Mouse (Mus musculus) heart, embryonic 13.5 days (tissue): ENCODE results near the gene Panx2. TPM values are rescaled to one million over a fixed set of nuclear protein-coding genes. Genes with fewer than 3 reads are reported as not detected.

Experiments used
- ATAC-seq: fragments of 200-750 bp; cut with Nextera tagmentation; 2 replicates; pipeline ENCODE4 v1.8.0; 2017; ENCODE audit warnings: moderate TSS enrichment; ENCODE audit not compliant: insufficient number of reproducible peaks, low FRiP score, low TSS enrichment; ENCODE audit errors: extremely low read depth
- H3K27ac ChIP-seq: fragments of 300-500 bp; sonication (generic); replicated peaks from 2 replicates; pipeline ENCODE4 v1.5.1; 2015; ENCODE audit warnings: moderate library complexity, mild to moderate bottlenecking, inconsistent platforms
- H3K27me3 ChIP-seq: fragments of 300-500 bp; sonication (generic); replicated peaks from 2 replicates; pipeline ENCODE4 v1.6.1; 2015; ENCODE audit warnings: mild to moderate bottlenecking, inconsistent platforms
- H3K36me3 ChIP-seq: fragments of 300-500 bp; sonication (generic); 2 replicates; pipeline ENCODE4 v1.6.1; 2015; ENCODE audit warnings: mild to moderate bottlenecking, inconsistent platforms
- H3K4me1 ChIP-seq: fragments of 300-500 bp; sonication (generic); 2 replicates; pipeline ENCODE4 v1.6.1; 2015; ENCODE audit warnings: inconsistent platforms
- H3K4me2 ChIP-seq: fragments of 300-500 bp; sonication (generic); 2 replicates; pipeline ENCODE4 v1.6.1; 2015; ENCODE audit warnings: inconsistent platforms, mild to moderate bottlenecking, moderate library complexity
- H3K4me3 ChIP-seq: fragments of 300-500 bp; sonication (generic); 2 replicates; pipeline ENCODE4 v1.5.1; 2015; ENCODE audit warnings: moderate library complexity, mild to moderate bottlenecking, inconsistent platforms
- H3K9ac ChIP-seq: fragments of 300-500 bp; sonication (generic); 2 replicates; pipeline ENCODE4 v1.6.1; 2015; ENCODE audit warnings: inconsistent platforms, mild to moderate bottlenecking, moderate library complexity
- H3K9me3 ChIP-seq: fragments of 300-500 bp; sonication (generic); 2 replicates; pipeline ENCODE4 v1.6.1; 2016; ENCODE audit warnings: inconsistent platforms
- WGBS: fragments of 180-500 bp; shearing (Covaris S2); methylation state at CpG from one replicate; pipeline ENCODE4 v1.1.7; 2015; ENCODE audit warnings: mixed read lengths; 5-methylcytosine and 5-hydroxymethylcytosine counted together
- polyA plus RNA-seq: library from polyadenylated mRNA; unstranded; fragments of >200 nt; fragmentation: Nextera tagmentation; extraction: Ambion mirVana; gene quantifications from 2 replicates; pipeline ENCODE4 v1.2.1, GENCODE M21; 2015

The Panx2 gene
- polyA plus RNA-seq, 1 experiment from 2014 or later: 2.1 TPM

- 74% methylated on average over 6 of the region's 6 CpGs for WGBS
- peaks cover 20% of the 10 kb centered on the region for H3K4me1 ChIP-seq
- peaks cover 96% of the 10 kb centered on the region for H3K27me3 ChIP-seq
- H3K9ac ChIP-seq: no peak overlapping the region
- H3K27ac ChIP-seq: no peak overlapping the region
- no peaks in the 10 kb centered on the region for H3K9me3 ChIP-seq
- no peak for ATAC-seq
- no peaks in the 10 kb centered on the region for H3K36me3 ChIP-seq
- H3K4me3 ChIP-seq: no peak overlapping the region
- H3K4me2 ChIP-seq: no peak overlapping the region
Observed at GRCm38 (mm10) chr15:89061761-89062517, 2.4 kb downstream of the Panx2 start.

DNA sequence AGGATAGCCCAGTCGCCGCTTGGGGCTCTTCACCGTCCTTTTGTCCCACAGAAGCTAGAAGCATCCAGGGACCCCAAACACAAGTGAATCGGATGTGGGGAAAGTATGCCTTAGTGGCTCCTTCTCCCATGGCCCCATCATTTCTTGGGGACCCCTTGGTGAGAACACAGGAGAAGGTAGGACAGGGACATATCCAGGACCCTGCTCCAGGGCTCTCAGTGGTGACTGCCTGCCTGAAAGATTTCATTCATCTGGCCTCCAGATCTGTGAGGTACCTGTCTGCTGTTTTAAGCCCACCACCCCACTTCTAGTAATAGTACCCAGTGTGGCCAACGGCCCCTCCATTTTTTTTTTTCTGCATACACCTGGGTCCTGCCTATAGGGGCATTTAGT is 3.0 kb downstream of the Panx2 start:
- Histone ChIP-seq H3K27me3 (peaks cover 97% of the 10 kb centered on the region), H3K27ac (no peak overlapping the region), H3K36me3 (no peaks in the 10 kb centered on the region), H3K4me2 (no peak overlapping the region), H3K4me1 (peaks cover 24% of the 10 kb centered on the region), H3K9ac (no peak overlapping the region), H3K9me3 (no peaks in the 10 kb centered on the region), H3K4me3 (no peak overlapping the region)
- WGBS: 78% methylated on average over 5 of the region's 5 CpGs
- no peak for ATAC-seq

GRCm38 (mm10) chr15:89063001-89063400 is 3.5 kb downstream of the Panx2 start:
- H3K9me3 ChIP-seq: no peaks in the 10 kb centered on the region
- H3K27me3 ChIP-seq: peaks cover 97% of the 10 kb centered on the region
- no peak overlapping the region for H3K27ac ChIP-seq
- H3K4me1 ChIP-seq: peaks cover 29% of the 10 kb centered on the region
- H3K36me3 ChIP-seq: no peaks in the 10 kb centered on the region
- no peak for ATAC-seq
- no peak overlapping the region for H3K4me3 ChIP-seq
- H3K4me2 ChIP-seq: no peak overlapping the region
- 72% methylated on average over 7 of the region's 7 CpGs for WGBS
- H3K9ac ChIP-seq: no peak overlapping the region

DNA sequence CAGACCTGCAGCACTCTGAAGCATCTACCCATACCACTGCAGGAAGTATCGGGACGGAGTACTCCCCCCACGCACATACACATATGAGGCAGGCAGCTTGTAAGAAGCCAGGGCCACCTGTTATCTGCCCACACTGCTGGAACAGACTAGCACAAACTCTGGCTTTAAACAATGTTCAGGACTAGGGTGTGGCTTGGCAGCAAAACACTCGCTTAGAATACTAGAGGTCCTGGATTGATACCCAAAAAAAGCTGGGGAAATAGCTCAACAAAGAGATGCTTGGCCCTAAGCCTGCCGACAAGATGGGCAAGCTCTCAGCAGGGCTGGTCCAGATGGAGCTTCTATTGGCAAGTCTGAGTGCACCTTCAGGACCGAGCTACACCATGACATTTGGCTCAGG is 4.0 kb downstream of the Panx2 start:
- Histone ChIP-seq H3K27me3 (peaks cover 97% of the 10 kb centered on the region), H3K9me3 (no peaks in the 10 kb centered on the region), H3K36me3 (no peaks in the 10 kb centered on the region), H3K27ac (no peak overlapping the region), H3K4me1 (peaks cover 31% of the 10 kb centered on the region), H3K4me2 (no peak overlapping the region), H3K9ac (no peak overlapping the region), H3K4me3 (no peak overlapping the region)
- no peak for ATAC-seq
- WGBS: 76% methylated on average over 6 of the region's 6 CpGs

- WGBS: 87% methylated on average over 5 of the region's 5 CpGs
- no peak overlapping the region for H3K4me2 ChIP-seq
- peaks cover 99% of the 10 kb centered on the region for H3K27me3 ChIP-seq
- ATAC-seq: no peak
- no peak overlapping the region for H3K4me3 ChIP-seq
- no peaks in the 10 kb centered on the region for H3K36me3 ChIP-seq
- H3K9ac ChIP-seq: no peak overlapping the region
- no peak overlapping the region for H3K27ac ChIP-seq
- no peaks in the 10 kb centered on the region for H3K9me3 ChIP-seq
- H3K4me1 ChIP-seq: peaks cover 27% of the 10 kb centered on the region
Observed at GRCm38 (mm10) chr15:89064891-89065290, 5.4 kb downstream of the Panx2 start.

GRCm38 (mm10) chr15:89067609-89068008 is 8.1 kb downstream of the Panx2 start:
- WGBS: 26% methylated on average over 35 of the region's 35 CpGs
- peak overlapping the region; percentile 50 for H3K9ac ChIP-seq
- ATAC-seq: no peak
- no peaks in the 10 kb centered on the region for H3K9me3 ChIP-seq
- peak overlapping the region; percentile 56 for H3K4me2 ChIP-seq
- H3K4me3 ChIP-seq: peak overlapping the region; percentile 30
- H3K27ac ChIP-seq: no peak overlapping the region
- no peaks in the 10 kb centered on the region for H3K36me3 ChIP-seq
- H3K27me3 ChIP-seq: peaks cover 84% of the 10 kb centered on the region
- peaks cover 24% of the 10 kb centered on the region for H3K4me1 ChIP-seq

- ATAC-seq: no peak
- peak overlapping the region; percentile 30 for H3K4me3 ChIP-seq
- no peaks in the 10 kb centered on the region for H3K9me3 ChIP-seq
- peaks cover 78% of the 10 kb centered on the region for H3K27me3 ChIP-seq
- peak overlapping the region; percentile 56 for H3K4me2 ChIP-seq
- WGBS: 27% methylated on average over 26 of the region's 26 CpGs
- no peaks in the 10 kb centered on the region for H3K36me3 ChIP-seq
- H3K4me1 ChIP-seq: peaks cover 30% of the 10 kb centered on the region
- no peak overlapping the region for H3K9ac ChIP-seq
- no peak overlapping the region for H3K27ac ChIP-seq
Observed at GRCm38 (mm10) chr15:89068226-89068625, 8.7 kb downstream of the Panx2 start.

DNA sequence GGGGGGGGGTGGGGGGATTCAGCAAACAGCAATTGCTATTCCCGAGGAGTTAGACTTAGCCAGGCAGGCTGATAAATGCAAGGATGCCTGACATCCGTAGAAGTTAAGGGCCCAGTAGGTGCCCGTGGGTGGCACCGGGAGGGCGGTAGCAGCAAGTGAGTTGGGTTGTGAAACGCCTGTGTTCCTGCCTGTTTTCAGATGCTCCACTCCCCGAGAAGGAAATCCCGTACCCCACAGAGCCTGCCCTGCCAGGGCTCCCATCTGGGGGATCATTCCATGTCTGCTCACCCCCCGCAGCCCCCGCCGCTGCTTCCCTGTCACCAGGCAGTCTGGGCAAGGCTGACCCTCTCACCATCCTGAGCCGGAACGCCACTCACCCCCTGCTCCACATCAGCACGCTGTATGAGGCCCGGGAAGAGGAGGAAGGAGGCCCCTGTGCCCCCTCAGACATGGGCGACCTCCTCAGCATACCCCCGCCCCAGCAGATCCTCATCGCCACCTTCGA is 9.9 kb downstream of the Panx2 start:
- no peaks in the 10 kb centered on the region for H3K36me3 ChIP-seq
- H3K27me3 ChIP-seq: peaks cover 66% of the 10 kb centered on the region
- H3K4me2 ChIP-seq: no peak overlapping the region
- H3K4me3 ChIP-seq: no peak overlapping the region
- H3K9me3 ChIP-seq: no peaks in the 10 kb centered on the region
- WGBS: 70% methylated on average over 19 of the region's 19 CpGs
- H3K9ac ChIP-seq: no peak overlapping the region
- H3K27ac ChIP-seq: no peak overlapping the region
- no peak for ATAC-seq
- peaks cover 42% of the 10 kb centered on the region for H3K4me1 ChIP-seq

- no peak overlapping the region for H3K4me2 ChIP-seq
- H3K9ac ChIP-seq: no peak overlapping the region
- 71% methylated on average over 24 of the region's 24 CpGs for WGBS
- H3K36me3 ChIP-seq: no peaks in the 10 kb centered on the region
- peaks cover 54% of the 10 kb centered on the region for H3K27me3 ChIP-seq
- no peaks in the 10 kb centered on the region for H3K9me3 ChIP-seq
- H3K27ac ChIP-seq: no peak overlapping the region
- no peak for ATAC-seq
- peaks cover 51% of the 10 kb centered on the region for H3K4me1 ChIP-seq
- no peak overlapping the region for H3K4me3 ChIP-seq
Observed at GRCm38 (mm10) chr15:89070606-89071005, 11.1 kb downstream of the Panx2 start.

DNA sequence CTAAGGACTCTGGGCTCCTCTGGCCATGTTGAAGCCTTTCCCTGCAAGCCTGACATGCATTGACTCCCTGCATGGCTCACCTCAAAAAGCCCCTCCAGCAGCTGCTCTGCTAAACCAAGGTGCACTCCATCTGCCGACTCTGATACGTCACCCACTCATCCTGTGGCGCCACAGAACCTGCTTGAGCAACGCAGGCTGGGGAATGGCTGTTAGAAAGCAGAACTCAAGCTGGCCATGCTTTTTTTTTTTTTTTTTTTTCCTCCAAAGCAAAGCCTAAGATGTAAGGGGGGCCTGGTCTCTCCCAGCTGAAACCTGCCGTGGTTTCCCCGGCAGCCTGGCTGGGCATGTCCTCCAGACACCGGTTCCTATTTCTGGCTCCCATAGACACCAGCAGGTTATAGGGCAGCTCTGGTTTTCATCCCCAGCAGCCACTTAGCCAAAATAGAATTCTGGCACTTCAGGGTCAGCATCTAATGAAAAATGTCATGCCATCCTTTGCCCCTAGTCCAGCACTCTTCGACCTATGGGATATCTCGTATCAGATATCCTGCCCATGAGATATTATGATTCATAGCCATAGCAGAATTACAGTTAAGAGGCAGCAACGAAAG is 14.6 kb downstream of the Panx2 start:
- no peak for ATAC-seq
- H3K27ac ChIP-seq: peak overlapping the region; percentile 96
- H3K4me1 ChIP-seq: peaks cover 60% of the 10 kb centered on the region
- H3K27me3 ChIP-seq: peaks cover 19% of the 10 kb centered on the region
- WGBS: 34% methylated on average over 10 of the region's 10 CpGs
- peak overlapping the region; percentile 57 for H3K9ac ChIP-seq
- H3K4me3 ChIP-seq: no peak overlapping the region
- peak overlapping the region; percentile 91 for H3K4me2 ChIP-seq
- H3K9me3 ChIP-seq: no peaks in the 10 kb centered on the region
- H3K36me3 ChIP-seq: no peaks in the 10 kb centered on the region

DNA sequence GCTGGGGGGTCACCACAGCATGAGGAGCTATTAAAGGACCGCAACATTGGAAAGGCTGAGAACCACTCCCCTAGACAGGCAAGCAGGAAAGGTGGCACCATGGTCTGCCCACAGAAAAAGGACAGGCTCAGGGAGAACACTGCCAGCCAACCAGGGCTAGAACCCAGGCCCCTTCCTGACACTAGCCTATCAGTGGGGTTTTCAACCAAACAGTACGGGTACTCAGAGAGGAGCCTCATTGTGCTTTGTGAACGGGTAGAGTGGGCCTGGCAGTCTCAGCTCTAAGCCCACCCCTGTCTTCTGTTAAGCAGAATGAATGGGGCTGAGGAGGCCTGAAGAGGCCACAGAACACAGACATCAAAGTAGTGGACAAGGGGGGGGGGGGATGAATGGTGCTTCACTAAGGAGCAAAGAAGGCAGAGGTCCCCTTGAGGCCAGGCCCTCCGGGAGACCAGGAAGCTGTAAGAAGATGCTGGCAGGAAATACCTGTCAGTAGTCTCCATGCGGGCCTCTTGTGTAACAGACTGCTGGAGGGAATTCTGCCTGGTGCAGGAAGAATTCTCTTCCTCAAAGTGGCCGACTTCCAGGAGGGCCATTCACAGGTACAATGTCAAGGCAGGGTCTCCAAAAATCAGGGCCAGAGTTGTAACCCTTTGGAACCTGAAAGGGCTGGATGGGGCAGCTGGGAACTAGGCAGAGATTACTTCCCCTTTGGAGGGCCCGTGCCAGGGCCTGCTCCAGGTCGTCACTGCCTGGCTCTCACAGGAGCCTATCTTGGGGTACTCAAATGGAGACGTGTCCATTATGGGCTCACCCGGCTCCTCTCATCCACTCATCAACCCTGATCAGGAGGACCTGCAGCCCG is 15.3 kb downstream of the Panx2 start, which contains the start of gene Trabd:
Trabd (plus strand) TSS at position 512 of the 865 bp plus-strand sequence.
- 13% methylated on average over 11 of the region's 11 CpGs for WGBS

More for the DNA sequence above, 15.3 kb downstream of the Panx2 start, which contains the start of gene Trabd:
- peak within 1 kb of the TSS; percentile 96 for H3K27ac ChIP-seq
- no peaks in the 10 kb centered on the region for H3K9me3 ChIP-seq
- H3K4me1 ChIP-seq: peaks cover 60% of the 10 kb centered on the region
- peaks cover 12% of the 10 kb centered on the region for H3K27me3 ChIP-seq
- peak within 1 kb of the TSS; percentile 90 for H3K4me3 ChIP-seq
- H3K4me2 ChIP-seq: peak within 1 kb of the TSS; percentile 91
- peak within 1 kb of the TSS; percentile 97 for H3K9ac ChIP-seq
- ATAC-seq: no peak
- peaks cover 7% of the 10 kb centered on the region for H3K36me3 ChIP-seq
